8 mouse cellular contexts compared by ENCODE assay signal in the genomic region with DNA sequence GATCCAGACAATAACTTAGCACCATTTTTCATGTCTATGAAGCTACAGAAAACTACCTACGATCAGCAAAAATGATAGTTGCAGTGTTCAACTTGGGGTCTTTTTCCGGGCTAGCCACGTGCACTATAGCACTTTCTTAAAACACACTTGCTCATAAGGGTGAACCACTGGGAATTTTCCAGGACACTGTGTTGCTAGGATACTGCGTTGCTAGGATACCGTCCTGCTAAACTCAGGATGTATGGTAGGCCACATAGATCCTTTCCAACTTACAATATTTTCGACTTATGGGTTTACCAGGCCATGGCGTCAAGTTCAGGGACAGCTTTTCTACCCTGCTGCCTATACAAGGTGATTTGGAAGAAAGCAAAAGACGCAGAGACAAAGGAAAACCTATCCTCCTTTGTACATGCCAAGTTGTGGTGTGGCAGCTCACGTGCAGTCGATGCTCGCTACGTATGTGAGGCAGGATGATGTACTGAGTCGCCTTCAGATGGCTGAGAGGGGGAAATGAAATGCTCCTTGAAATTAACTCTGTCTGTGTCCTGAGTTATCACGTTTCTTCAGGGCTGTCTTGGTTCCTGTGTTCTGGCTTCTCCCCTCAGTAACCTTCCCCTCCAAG.
DNase-seq lines count a peak whose midpoint lies in the region; ATAC-seq and TF ChIP-seq lines count a peak whose summit lies in the region.
"Had no signal": no experiment of that assay in that cellular context is flagged by ENCODE, and none has a peak within 500 bp of the region (broad histone marks: within the 10 kb centered on the region; RNA-seq: fewer than 3 reads in every experiment).

No protein-coding gene starts in this region.

- no peak overlapping the region for H3K4me3 ChIP-seq in forebrain, embryonic 16.5 days (replicated peaks; ENCODE audit: low read length)
- no peak overlapping the region for H3K4me3 ChIP-seq in neural tube, embryonic 14.5 days (ENCODE audit: low read depth, low read length)
- no peak overlapping the region for H3K4me3 ChIP-seq in liver, postnatal 0 days (ENCODE audit: low read depth, low read length)

- peak; percentile 93 for DNase-seq in brain, embryonic 14.5 days (ENCODE audit: low read depth)
- DNase-seq in left cerebral cortex, adult 9 months (ENCODE audit: low spot score in 2 of 2), result peak; percentile 68 to 87
- DNase-seq in gastrocnemius, postnatal 36 days, result no peak
- no peak for DNase-seq in urinary bladder, postnatal 14 days (ENCODE audit: low spot score)
- DNase-seq in liver, postnatal 0 days, result no peak

- H3K27me3 ChIP-seq in forebrain, embryonic 16.5 days (replicated peaks; ENCODE audit: control insufficient read depth, insufficient read depth, low read length), result no peaks in the 10 kb centered on the region
- H3K27me3 ChIP-seq in neural tube, embryonic 14.5 days (ENCODE audit: control insufficient read depth, insufficient read depth, low read length), result no peaks in the 10 kb centered on the region
- no peaks in the 10 kb centered on the region for H3K27me3 ChIP-seq in liver, postnatal 0 days (ENCODE audit: insufficient read depth, low read length)

- H3K36me3 ChIP-seq in forebrain, embryonic 16.5 days (ENCODE audit: control insufficient read depth, insufficient read depth), result no peaks in the 10 kb centered on the region
- no peaks in the 10 kb centered on the region for H3K36me3 ChIP-seq in neural tube, embryonic 14.5 days (ENCODE audit: control insufficient read depth, insufficient read depth, low read length)
- H3K36me3 ChIP-seq in liver, postnatal 0 days (replicated peaks; ENCODE audit: insufficient read depth, low read length), result no peaks in the 10 kb centered on the region

- H3K9ac ChIP-seq in forebrain, embryonic 16.5 days (replicated peaks; ENCODE audit: low read depth, low read length), result no peak overlapping the region
- H3K9ac ChIP-seq in neural tube, embryonic 14.5 days (replicated peaks; ENCODE audit: low read depth, low read length), result no peak overlapping the region
- H3K9ac ChIP-seq in liver, postnatal 0 days (replicated peaks), result no peak overlapping the region
- H3K9ac ChIP-seq: liver, embryonic 14.5 days had no signal

- no peak for TF ChIP-seq CTCF in brain, embryonic 14.5 days (IDR thresholded peaks at IDR 0.05; ENCODE audit: borderline replicate concordance, extremely low read depth, insufficient read depth, insufficient read length)
- TF ChIP-seq CTCF in liver, postnatal 0 days (IDR thresholded peaks at IDR 0.05; ENCODE audit: low read depth), result no peak

- H3K4me1 ChIP-seq in forebrain, embryonic 16.5 days (replicated peaks; ENCODE audit: control insufficient read depth, insufficient read depth, low read length), result peaks cover 18% of the 10 kb centered on the region
- H3K4me1 ChIP-seq in neural tube, embryonic 14.5 days (ENCODE audit: control insufficient read depth, insufficient read depth, low read length), result peaks cover 14% of the 10 kb centered on the region
- H3K4me1 ChIP-seq in liver, postnatal 0 days (ENCODE audit: insufficient read depth), result no peaks in the 10 kb centered on the region

- intact Hi-C loops in gastrocnemius, postnatal 36 days (cut with DNase I), result no loop called here

- no peak for TF ChIP-seq POLR2A in brain, embryonic 14.5 days (IDR thresholded peaks at IDR 0.05; ENCODE audit: borderline replicate concordance, extremely low read depth, insufficient read depth, insufficient read length, poor library complexity, severe bottlenecking)

- 59% methylated on average over 14 of the region's 14 CpGs for WGBS in forebrain, embryonic 16.5 days
- 47% methylated on average over 14 of the region's 14 CpGs for WGBS in neural tube, embryonic 14.5 days
- 83% methylated on average over 14 of the region's 14 CpGs for WGBS in liver, postnatal 0 days (ENCODE audit: insufficient replicate concordance)

- H3K27ac ChIP-seq in forebrain, embryonic 16.5 days (ENCODE audit: low read length), result peak overlapping the region; percentile 64
- peak overlapping the region; percentile 73 for H3K27ac ChIP-seq in neural tube, embryonic 14.5 days (ENCODE audit: low read depth, low read length)
- H3K27ac ChIP-seq in liver, postnatal 0 days (ENCODE audit: low read depth), result no peak overlapping the region
- H3K27ac ChIP-seq: liver, embryonic 14.5 days had no signal

- ATAC-seq in forebrain, embryonic 16.5 days, result peak; percentile 87
- peak; percentile 83; the same call in 1 of the 2 replicates for ATAC-seq in neural tube, embryonic 14.5 days (ENCODE audit: low read depth)
- ATAC-seq in liver, postnatal 0 days, result no peak

- no peak for TF ChIP-seq EP300 in liver, postnatal 0 days (IDR thresholded peaks at IDR 0.05; ENCODE audit: low read depth)

- H3K9me3 ChIP-seq in forebrain, embryonic 16.5 days (ENCODE audit: control insufficient read depth, low read length), result no peaks in the 10 kb centered on the region
- H3K9me3 ChIP-seq in neural tube, embryonic 14.5 days (ENCODE audit: control insufficient read depth, low read length), result no peaks in the 10 kb centered on the region
- no peaks in the 10 kb centered on the region for H3K9me3 ChIP-seq in liver, postnatal 0 days (ENCODE audit: low read length)

- H3K4me2 ChIP-seq in forebrain, embryonic 16.5 days (ENCODE audit: low read length), result no peak overlapping the region
- H3K4me2 ChIP-seq in neural tube, embryonic 14.5 days (ENCODE audit: low read depth, low read length), result no peak overlapping the region
- no peak overlapping the region for H3K4me2 ChIP-seq in liver, postnatal 0 days (ENCODE audit: low read depth, low read length)

Comparison
In these comparisons a context has a peak if more than half of its experiments do, and no peak if none do; other contexts are left out.
1. DNase-seq: peak in brain, embryonic 14.5 days (single experiment) and left cerebral cortex, adult 9 months (2 of 2); none in gastrocnemius, postnatal 36 days (0 of 2), urinary bladder, postnatal 14 days (single experiment) and liver, postnatal 0 days (single experiment).